Mouse (Mus musculus) forebrain, embryonic 12.5 days (tissue): ENCODE results near the gene C1qc. TPM values are rescaled to one million over a fixed set of nuclear protein-coding genes. Genes with fewer than 3 reads are reported as not detected.

Source experiments
- ATAC-seq: fragments of 200-750 bp; cut with Nextera tagmentation; 2 replicates; pipeline ENCODE4 v1.8.0; 2017; ENCODE audit warnings: moderate TSS enrichment; ENCODE audit not compliant: low FRiP score
- H3K27ac ChIP-seq: fragments of 300-500 bp; sonication (generic); 2 replicates; pipeline ENCODE4 v1.5.1; 2016; ENCODE audit warnings: mild to moderate bottlenecking
- H3K27me3 ChIP-seq: fragments of 300-500 bp; sonication (generic); 2 replicates; pipeline ENCODE4 v1.6.1; 2016; ENCODE audit warnings: mild to moderate bottlenecking
- H3K36me3 ChIP-seq: fragments of 300-500 bp; sonication (generic); replicated peaks from 2 replicates; pipeline ENCODE4 v1.6.1; 2016; ENCODE audit warnings: mild to moderate bottlenecking
- H3K4me1 ChIP-seq: fragments of 300-500 bp; sonication (generic); 2 replicates; pipeline ENCODE4 v1.6.1; 2016
- H3K4me2 ChIP-seq: fragments of 300-500 bp; sonication (generic); 2 replicates; pipeline ENCODE4 v1.6.1; 2016; ENCODE audit warnings: mild to moderate bottlenecking, moderate library complexity
- H3K4me3 ChIP-seq: fragments of 300-500 bp; sonication (generic); replicated peaks from 2 replicates; pipeline ENCODE4 v1.5.1; 2016; ENCODE audit warnings: mild to moderate bottlenecking
- H3K9ac ChIP-seq: fragments of 300-500 bp; sonication (generic); 2 replicates; pipeline ENCODE4 v1.6.1; 2016; ENCODE audit warnings: mild to moderate bottlenecking
- H3K9me3 ChIP-seq: fragments of 300-500 bp; sonication (generic); 2 replicates; pipeline ENCODE4 v1.6.1; 2016
- WGBS: fragments of 180-500 bp; shearing (Covaris S2); methylation state at CpG from one replicate; pipeline ENCODE4 v1.1.7; 2016; 5-methylcytosine and 5-hydroxymethylcytosine counted together
- polyA plus RNA-seq: library from polyadenylated mRNA; unstranded; fragments of >200 nt; fragmentation: Nextera tagmentation; extraction: Ambion mirVana; gene quantifications from 2 replicates; pipeline ENCODE4 v1.2.1, GENCODE M21; 2016

C1qc gene
- polyA plus RNA-seq, 1 experiment from 2014 or later = 10.2 TPM

GRCm38 (mm10) chr4:136912841-136913240 lies 20.0 kb upstream of the C1qc start:
- Histone ChIP-seq H3K4me3 (no peak overlapping the region), H3K9ac (no peak overlapping the region), H3K4me2 (no peak overlapping the region), H3K27me3 (peaks cover 60% of the 10 kb centered on the region), H3K27ac (peak overlapping the region; percentile 53), H3K36me3 (no peaks in the 10 kb centered on the region), H3K4me1 (peaks cover 47% of the 10 kb centered on the region), H3K9me3 (no peaks in the 10 kb centered on the region)
- 21% methylated on average over 9 of the region's 9 CpGs for WGBS
- no peak for ATAC-seq

GRCm38 (mm10) chr4:136911804-136912203 lies 18.9 kb upstream of the C1qc start:
- ATAC-seq = 0 out of 2 replicates have a peak, but pooled peaks have one; percentile 4
- peaks cover 66% of the 10 kb centered on the region for H3K27me3 ChIP-seq
- no peak overlapping the region for H3K9ac ChIP-seq
- H3K36me3 ChIP-seq = no peaks in the 10 kb centered on the region
- H3K9me3 ChIP-seq = no peaks in the 10 kb centered on the region
- H3K4me1 ChIP-seq = peaks cover 40% of the 10 kb centered on the region
- H3K27ac ChIP-seq = peak overlapping the region; percentile 59; the same call in 1 of the 2 replicates
- H3K4me3 ChIP-seq = no peak overlapping the region
- 47% methylated on average over 9 of the region's 9 CpGs for WGBS
- peak overlapping the region; percentile 32; the same call in 1 of the 2 replicates for H3K4me2 ChIP-seq

- H3K9ac ChIP-seq = no peak overlapping the region
- H3K4me2 ChIP-seq = peak overlapping the region; percentile 32
- no peaks in the 10 kb centered on the region for H3K9me3 ChIP-seq
- 0 out of 2 replicates have a peak overlapping the region, but pooled peaks have one; percentile 2 for H3K4me3 ChIP-seq
- H3K27me3 ChIP-seq = peaks cover 72% of the 10 kb centered on the region
- H3K27ac ChIP-seq = 0 out of 2 replicates have a peak overlapping the region, but pooled peaks have one; percentile 59
- WGBS = 2% methylated on average over 17 of the region's 17 CpGs
- H3K4me1 ChIP-seq = peaks cover 34% of the 10 kb centered on the region
- H3K36me3 ChIP-seq = no peaks in the 10 kb centered on the region
- ATAC-seq = peak; percentile 71
These were observed 18.4 kb upstream of the C1qc start for GRCm38 (mm10) chr4:136911211-136911646.

GRCm38 (mm10) chr4:136907809-136908208 lies 14.9 kb upstream of the C1qc start:
- Histone ChIP-seq H3K36me3 (no peaks in the 10 kb centered on the region), H3K9me3 (no peaks in the 10 kb centered on the region), H3K4me3 (no peak overlapping the region), H3K4me1 (peaks cover 37% of the 10 kb centered on the region), H3K9ac (no peak overlapping the region), H3K27me3 (peaks cover 84% of the 10 kb centered on the region), H3K27ac (no peak overlapping the region), H3K4me2 (no peak overlapping the region)
- no peak for ATAC-seq

GRCm38 (mm10) chr4:136907033-136907432 lies 14.2 kb upstream of the C1qc start:
- no peak overlapping the region for H3K9ac ChIP-seq
- 12% methylated on average over 7 of the region's 7 CpGs for WGBS
- no peaks in the 10 kb centered on the region for H3K9me3 ChIP-seq
- no peak overlapping the region for H3K4me2 ChIP-seq
- no peak overlapping the region for H3K27ac ChIP-seq
- no peak for ATAC-seq
- H3K4me1 ChIP-seq = peaks cover 29% of the 10 kb centered on the region
- peaks cover 80% of the 10 kb centered on the region for H3K27me3 ChIP-seq
- no peaks in the 10 kb centered on the region for H3K36me3 ChIP-seq
- no peak overlapping the region for H3K4me3 ChIP-seq

GRCm38 (mm10) chr4:136904767-136905539 lies 12.1 kb upstream of the C1qc start:
- peaks cover 67% of the 10 kb centered on the region for H3K27me3 ChIP-seq
- no peak overlapping the region for H3K4me3 ChIP-seq
- peak overlapping the region; percentile 48 for H3K4me2 ChIP-seq
- peak overlapping the region; percentile 61; the same call in 1 of the 2 replicates for H3K27ac ChIP-seq
- H3K36me3 ChIP-seq = no peaks in the 10 kb centered on the region
- peak; percentile 86; the same call in 1 of the 2 replicates for ATAC-seq
- peak overlapping the region; percentile 27; the same call in 1 of the 2 replicates for H3K9ac ChIP-seq
- WGBS = under 1% methylated on average over 23 of the region's 23 CpGs
- H3K9me3 ChIP-seq = no peaks in the 10 kb centered on the region
- peaks cover 15% of the 10 kb centered on the region for H3K4me1 ChIP-seq

GRCm38 (mm10) chr4:136899154-136899553 lies 6.3 kb upstream of the C1qc start:
- no peak overlapping the region for H3K9ac ChIP-seq

GRCm38 (mm10) chr4:136898637-136899036 lies 5.8 kb upstream of the C1qc start, which contains the start of gene C1qa:
Gene C1qa (minus strand): TSS chr4:136898803.
- WGBS = 78% methylated on average over 9 of the region's 9 CpGs
- peaks cover 55% of the 10 kb centered on the region for H3K27me3 ChIP-seq
- H3K9ac ChIP-seq = no peak within 1 kb of the TSS
- H3K36me3 ChIP-seq = no peaks in the 10 kb centered on the region
- no peak within 1 kb of the TSS for H3K4me2 ChIP-seq
- no peaks in the 10 kb centered on the region for H3K9me3 ChIP-seq
- no peak within 1 kb of the TSS for H3K4me3 ChIP-seq
- no peak within 1 kb of the TSS for H3K27ac ChIP-seq
- H3K4me1 ChIP-seq = peaks cover 12% of the 10 kb centered on the region
- no peak for ATAC-seq

More at GRCm38 (mm10) chr4:136899154-136899553, 6.3 kb upstream of the C1qc start:
- H3K4me2 ChIP-seq = no peak overlapping the region
- peaks cover 57% of the 10 kb centered on the region for H3K27me3 ChIP-seq
- no peak overlapping the region for H3K27ac ChIP-seq
- no peaks in the 10 kb centered on the region for H3K9me3 ChIP-seq
- no peak for ATAC-seq
- 69% methylated on average over 7 of the region's 7 CpGs for WGBS
- H3K4me1 ChIP-seq = peaks cover 10% of the 10 kb centered on the region
- no peak overlapping the region for H3K4me3 ChIP-seq
- no peaks in the 10 kb centered on the region for H3K36me3 ChIP-seq

- H3K9ac ChIP-seq = no peak overlapping the region
- H3K27ac ChIP-seq = no peak overlapping the region
- no peak; the same call in 1 of the 2 replicates for ATAC-seq
- 68% methylated on average over 9 of the region's 9 CpGs for WGBS
- peaks cover 58% of the 10 kb centered on the region for H3K27me3 ChIP-seq
- H3K4me2 ChIP-seq = no peak overlapping the region
- H3K4me3 ChIP-seq = no peak overlapping the region
- no peaks in the 10 kb centered on the region for H3K36me3 ChIP-seq
- no peaks in the 10 kb centered on the region for H3K9me3 ChIP-seq
- peaks cover 12% of the 10 kb centered on the region for H3K4me1 ChIP-seq
These were observed 5.3 kb upstream of the C1qc start for GRCm38 (mm10) chr4:136898084-136898598.

- Histone ChIP-seq H3K27ac (no peak overlapping the region), H3K4me1 (peaks cover 12% of the 10 kb centered on the region), H3K4me3 (no peak overlapping the region), H3K36me3 (no peaks in the 10 kb centered on the region), H3K4me2 (no peak overlapping the region), H3K9me3 (no peaks in the 10 kb centered on the region), H3K9ac (peak overlapping the region; percentile 9; the same call in 1 of the 2 replicates), H3K27me3 (peaks cover 66% of the 10 kb centered on the region)
- 39% methylated on average over 10 of the region's 10 CpGs for WGBS
- no peak for ATAC-seq
These were observed 3.6 kb upstream of the C1qc start for GRCm38 (mm10) chr4:136896461-136896860.

- peaks cover 72% of the 10 kb centered on the region for H3K27me3 ChIP-seq
- peaks cover 12% of the 10 kb centered on the region for H3K4me1 ChIP-seq
- no peaks in the 10 kb centered on the region for H3K9me3 ChIP-seq
- peak overlapping the region; percentile 37 for H3K4me2 ChIP-seq
- H3K9ac ChIP-seq = peak overlapping the region; percentile 9; the same call in 1 of the 2 replicates
- no peaks in the 10 kb centered on the region for H3K36me3 ChIP-seq
- no peak overlapping the region; the same call in 1 of the 2 replicates for H3K4me3 ChIP-seq
- no peak; the same call in 1 of the 2 replicates for ATAC-seq
- no peak overlapping the region for H3K27ac ChIP-seq
- 3% methylated on average over 15 of the region's 15 CpGs for WGBS
These were observed 3.0 kb upstream of the C1qc start for GRCm38 (mm10) chr4:136895861-136896260.

GRCm38 (mm10) chr4:136894821-136895220 lies 2.0 kb upstream of the C1qc start:
- Histone ChIP-seq H3K27ac (no peak overlapping the region), H3K4me3 (no peak overlapping the region), H3K36me3 (no peaks in the 10 kb centered on the region), H3K4me1 (peaks cover 12% of the 10 kb centered on the region), H3K9ac (no peak overlapping the region), H3K27me3 (peaks cover 71% of the 10 kb centered on the region), H3K9me3 (no peaks in the 10 kb centered on the region), H3K4me2 (no peak overlapping the region)
- 70% methylated on average over 4 of the region's 4 CpGs for WGBS
- ATAC-seq = no peak
